Mouse (Mus musculus) 416B (cell line): ENCODE results near the gene Slc35a5.

Source experiments
- DNase-seq: peaks from one replicate; pipeline ENCODE4 v3.0.0; 2011; ENCODE audit warnings: low read depth

Gene Slc35a5

GRCm38 (mm10) chr16:45117200-45117599 lies 41.3 kb downstream of the Slc35a5 start:
- DNase-seq, result peak; percentile 59

- DNase-seq, result peak; percentile 92
Measured at GRCm38 (mm10) chr16:45110498-45110897, 48.0 kb downstream of the Slc35a5 start.

GRCm38 (mm10) chr16:45108203-45108878 lies 50.2 kb downstream of the Slc35a5 start:
- DNase-seq, result peak; percentile 18

- DNase-seq, result no peak
Measured at GRCm38 (mm10) chr16:45104993-45105392, 53.5 kb downstream of the Slc35a5 start.

GRCm38 (mm10) chr16:45100892-45101291 lies 57.6 kb downstream of the Slc35a5 start:
- no peak for DNase-seq

- no peak for DNase-seq
Measured at GRCm38 (mm10) chr16:45098886-45099210, 59.7 kb downstream of the Slc35a5 start.

GRCm38 (mm10) chr16:45098186-45098885 lies 60.2 kb downstream of the Slc35a5 start:
- no peak for DNase-seq

- no peak for DNase-seq
Measured at GRCm38 (mm10) chr16:45097467-45097866, 61.0 kb downstream of the Slc35a5 start.

- no peak for DNase-seq
Measured at GRCm38 (mm10) chr16:45095561-45096482, 62.7 kb downstream of the Slc35a5 start.

- no peak for DNase-seq
Measured at GRCm38 (mm10) chr16:45095030-45095429, 63.5 kb downstream of the Slc35a5 start.

GRCm38 (mm10) chr16:45094136-45094756 lies 64.3 kb downstream of the Slc35a5 start:
- no peak for DNase-seq

- DNase-seq, result peak; percentile 44
Measured at GRCm38 (mm10) chr16:45093137-45093731, 65.3 kb downstream of the Slc35a5 start, which contains the start of gene Ccdc80. Gene Ccdc80 (plus strand): TSS chr16:45093402.

GRCm38 (mm10) chr16:45090005-45090404 lies 68.5 kb downstream of the Slc35a5 start:
- DNase-seq, result peak; percentile 91
